Mouse (Mus musculus) forebrain, embryonic 11.5 days (tissue): ENCODE results near the gene Slf1. TPM values are rescaled to one million over a fixed set of nuclear protein-coding genes. Genes with fewer than 3 reads are reported as not detected.

Source experiments
- ATAC-seq: fragments of 200-750 bp; cut with Nextera tagmentation; replicated peaks from 2 replicates; pipeline ENCODE4 v1.8.0; 2017; ENCODE audit warnings: moderate TSS enrichment; ENCODE audit not compliant: low FRiP score
- DNase-seq: peaks from one replicate; pipeline ENCODE4 v3.0.0-alpha.2; 2017; ENCODE audit warnings: low spot score
- H3K27ac ChIP-seq: fragments of 300-500 bp; sonication (generic); 2 replicates; pipeline ENCODE4 v1.5.1; 2014; ENCODE audit warnings: low read depth, low read length
- H3K27me3 ChIP-seq: fragments of 300-500 bp; sonication (generic); 2 replicates; pipeline ENCODE4 v1.6.1; 2014; ENCODE audit warnings: mild to moderate bottlenecking, low read length, mixed read lengths; ENCODE audit not compliant: control insufficient read depth, insufficient read depth
- H3K36me3 ChIP-seq: fragments of 300-500 bp; sonication (generic); 2 replicates; pipeline ENCODE4 v1.6.1; 2014; ENCODE audit warnings: mild to moderate bottlenecking, low read length, moderate library complexity, mixed read lengths; ENCODE audit not compliant: control insufficient read depth, insufficient read depth
- H3K4me1 ChIP-seq: fragments of 300-500 bp; sonication (generic); replicated peaks from 2 replicates; pipeline ENCODE4 v1.6.1; 2014; ENCODE audit warnings: low read length, mixed read lengths; ENCODE audit not compliant: control insufficient read depth, insufficient read depth
- H3K4me2 ChIP-seq: fragments of 300-500 bp; sonication (generic); 2 replicates; pipeline ENCODE4 v1.6.1; 2014; ENCODE audit warnings: low read depth, mild to moderate bottlenecking, low read length, moderate library complexity, mixed read lengths; ENCODE audit not compliant: severe bottlenecking
- H3K4me3 ChIP-seq: fragments of 300-500 bp; sonication (generic); 2 replicates; pipeline ENCODE4 v1.5.1; 2014; ENCODE audit warnings: low read depth, low read length
- H3K9ac ChIP-seq: fragments of 300-500 bp; sonication (generic); 2 replicates; pipeline ENCODE4 v1.6.1; 2014; ENCODE audit warnings: low read length
- H3K9me3 ChIP-seq: fragments of 300-500 bp; sonication (generic); 2 replicates; pipeline ENCODE4 v1.6.1; 2016; ENCODE audit warnings: low read length, mixed read lengths; ENCODE audit not compliant: control insufficient read depth
- WGBS: fragments of 180-500 bp; shearing (Covaris S2); extraction: QIAGEN DNeasy Blood & Tissue Kit; methylation state at CpG from one replicate; pipeline ENCODE4 v1.1.7; 2014; 5-methylcytosine and 5-hydroxymethylcytosine counted together
- polyA plus RNA-seq: library from polyadenylated mRNA; unstranded; fragments of >200 nt; fragmentation: Nextera tagmentation; extraction: Ambion mirVana; gene quantifications from 2 replicates; pipeline ENCODE4 v1.2.1, GENCODE M21; 2014

Gene Slf1
- polyA plus RNA-seq, 1 experiment from 2014 or later: 54.8 TPM

DNA sequence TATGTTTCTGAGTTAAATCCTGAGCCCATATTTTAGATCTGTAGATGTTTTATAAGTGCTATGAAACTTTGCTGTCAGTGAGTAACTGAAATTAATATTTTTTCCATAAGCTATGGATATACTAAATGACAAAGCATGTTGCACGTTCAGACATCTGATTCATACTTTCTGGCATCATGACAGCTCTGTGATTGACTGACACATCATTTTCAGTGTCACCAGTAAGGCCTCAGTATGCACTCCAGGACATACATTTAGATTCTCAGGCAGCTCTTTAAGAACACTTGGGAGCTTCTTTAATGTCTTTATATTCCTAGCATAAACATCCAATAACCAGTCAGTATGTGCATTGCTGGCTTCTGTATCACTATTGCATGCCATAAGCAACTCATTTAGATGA, 91.9 kb downstream of the Slf1 start:
- Histone ChIP-seq H3K4me1 (0 out of 2 replicates have a peak, but pooled peaks cover 2% of the 10 kb centered on the region), H3K4me2 (no peak overlapping the region), H3K9ac (no peak overlapping the region), H3K27me3 (no peaks in the 10 kb centered on the region), H3K9me3 (no peaks in the 10 kb centered on the region), H3K4me3 (no peak overlapping the region), H3K27ac (no peak overlapping the region), H3K36me3 (no peaks in the 10 kb centered on the region)
- WGBS: 98% methylated on average over 1 of the region's 1 CpGs
- no peak for ATAC-seq
- no peak for DNase-seq

DNA sequence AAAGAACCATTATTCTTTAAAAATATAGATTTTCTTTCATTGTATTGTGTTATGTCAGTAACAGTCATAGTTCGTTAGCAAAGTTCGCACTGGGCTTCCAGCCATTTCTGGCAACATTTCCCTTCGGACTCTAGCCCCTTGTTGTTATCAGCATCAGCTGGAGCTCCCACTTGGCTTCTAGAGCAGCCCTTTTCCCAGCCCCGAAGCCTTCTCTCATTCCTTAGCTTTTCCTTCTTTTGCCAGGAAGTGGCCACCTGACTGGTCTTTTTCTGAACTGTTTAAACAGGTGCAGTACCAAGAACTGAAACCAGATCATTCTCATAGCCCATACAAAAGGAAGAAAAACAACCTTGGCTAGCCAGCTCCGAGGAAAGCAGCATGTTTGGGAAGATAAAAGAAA, 105.7 kb downstream of the Slf1 start:
- 73% methylated on average over 5 of the region's 5 CpGs for WGBS
- Histone ChIP-seq H3K27ac (no peak overlapping the region), H3K4me3 (no peak overlapping the region), H3K9ac (no peak overlapping the region), H3K36me3 (no peaks in the 10 kb centered on the region), H3K4me1 (no peaks in the 10 kb centered on the region), H3K9me3 (no peaks in the 10 kb centered on the region), H3K27me3 (no peaks in the 10 kb centered on the region), H3K4me2 (no peak overlapping the region)
- no peak for DNase-seq
- no peak for ATAC-seq

DNA sequence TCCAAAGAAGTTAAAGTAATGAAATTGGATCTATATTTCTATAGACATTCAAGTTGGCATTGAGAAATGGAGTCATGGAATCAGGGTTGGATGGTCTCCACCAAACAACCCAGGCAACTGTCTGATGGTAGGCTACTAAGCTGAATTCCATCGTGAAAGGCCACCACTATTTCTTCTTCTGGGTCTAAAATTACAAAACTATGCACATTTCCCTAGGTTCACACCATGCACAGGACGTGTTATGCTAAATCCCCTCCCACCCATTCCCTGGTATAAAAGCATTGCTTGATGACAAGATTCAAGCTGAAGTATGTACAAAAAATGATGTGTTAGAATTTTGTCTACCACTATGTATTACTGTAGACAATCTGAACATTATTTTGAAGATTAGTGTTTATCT, 116.4 kb downstream of the Slf1 start:
- no peak for ATAC-seq
- H3K9ac ChIP-seq: no peak overlapping the region
- DNase-seq: no peak
- no peak overlapping the region for H3K27ac ChIP-seq
- H3K4me2 ChIP-seq: no peak overlapping the region
- H3K36me3 ChIP-seq: no peaks in the 10 kb centered on the region
- no peaks in the 10 kb centered on the region for H3K4me1 ChIP-seq
- no peaks in the 10 kb centered on the region for H3K9me3 ChIP-seq
- H3K4me3 ChIP-seq: no peak overlapping the region
- 88% methylated on average over 2 of the region's 2 CpGs for WGBS
- no peaks in the 10 kb centered on the region for H3K27me3 ChIP-seq

DNA sequence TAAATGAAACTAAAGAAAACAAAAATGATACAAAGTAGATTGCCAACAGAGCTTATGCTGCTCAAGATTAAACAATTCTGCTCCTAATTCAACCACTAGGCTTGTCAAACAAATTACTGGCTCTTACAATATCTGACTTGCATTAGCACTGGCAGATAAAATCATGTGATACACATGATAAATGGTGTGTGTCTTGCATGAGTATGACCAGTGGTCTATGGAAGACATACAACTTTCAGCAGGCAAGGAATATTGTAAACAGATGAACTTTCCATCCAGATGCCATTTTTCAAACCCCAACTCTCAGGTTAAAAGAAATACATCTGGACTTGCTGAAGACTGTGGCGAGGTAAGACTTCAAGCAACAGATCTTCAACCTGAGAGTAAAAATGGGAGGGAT, 131.6 kb downstream of the Slf1 start:
- Histone ChIP-seq H3K4me3 (no peak overlapping the region), H3K4me1 (no peaks in the 10 kb centered on the region), H3K36me3 (no peaks in the 10 kb centered on the region), H3K27ac (no peak overlapping the region), H3K9ac (no peak overlapping the region), H3K9me3 (no peaks in the 10 kb centered on the region), H3K4me2 (no peak overlapping the region), H3K27me3 (no peaks in the 10 kb centered on the region)
- no peak for ATAC-seq
- 82% methylated on average over 1 of the region's 1 CpGs for WGBS
- no peak for DNase-seq

DNA sequence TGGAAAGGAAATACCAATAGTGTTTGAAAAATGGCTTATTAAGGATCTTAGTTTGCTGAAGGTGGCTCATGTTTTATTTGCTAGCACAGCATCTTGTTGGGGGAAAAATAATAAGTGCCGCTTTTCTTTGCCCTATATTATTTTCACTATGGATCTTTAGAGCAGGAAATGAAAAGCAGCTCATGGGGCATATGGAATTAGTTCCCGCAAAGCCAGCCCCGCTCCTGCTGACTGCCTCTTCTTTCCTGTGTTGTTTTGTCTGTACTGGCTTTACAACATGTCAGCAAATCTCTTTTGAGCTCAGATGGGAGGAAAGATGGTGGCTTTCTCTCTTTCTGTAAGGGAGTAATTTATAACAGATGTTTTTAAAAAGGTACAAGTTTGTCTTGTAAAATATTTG, 132.6 kb downstream of the Slf1 start:
- no peaks in the 10 kb centered on the region for H3K4me1 ChIP-seq
- WGBS: 68% methylated on average over 3 of the region's 3 CpGs
- no peaks in the 10 kb centered on the region for H3K27me3 ChIP-seq
- no peaks in the 10 kb centered on the region for H3K36me3 ChIP-seq
- ATAC-seq (no peak), DNase-seq (no peak)
- H3K9me3 ChIP-seq: no peaks in the 10 kb centered on the region
- H3K9ac ChIP-seq: no peak overlapping the region
- H3K4me2 ChIP-seq: no peak overlapping the region
- no peak overlapping the region for H3K4me3 ChIP-seq
- H3K27ac ChIP-seq: no peak overlapping the region

Other genes with a start within 250 kb of the Slf1 start
- 10.1 and 14.2 TPM in 2 replicates for gene 2210408I21Rik, start 67 bp upstream of the Slf1 start, polyA plus RNA-seq